Mouse (Mus musculus) hindbrain, postnatal 0 days (tissue): ENCODE measurements at regions not wholly inside any gene's neighbourhood (a gene's known extent, or its start where the extent isn't known, plus 50 kb on each side); places are given as distances from the start of the nearest gene placed in this dataset.

Experiments
- ATAC-seq: fragments of 200-750 bp; cut with Nextera tagmentation; 2 replicates; pipeline ENCODE4 v1.8.0; 2017; ENCODE audit warnings: mild to moderate bottlenecking, moderate TSS enrichment, moderate library complexity
- DNase-seq: peaks from one replicate; pipeline ENCODE4 v3.0.0-alpha.2; 2015; ENCODE audit warnings: low spot score
- H3K27ac ChIP-seq: fragments of 300-500 bp; sonication (generic); 2 replicates; pipeline ENCODE4 v1.5.1; 2014; ENCODE audit warnings: mild to moderate bottlenecking
- H3K27me3 ChIP-seq: fragments of 300-500 bp; sonication (generic); 2 replicates; pipeline ENCODE4 v1.6.1; 2014; ENCODE audit warnings: low read length, mixed read lengths; ENCODE audit not compliant: insufficient read depth
- H3K36me3 ChIP-seq: fragments of 300-500 bp; sonication (generic); 2 replicates; pipeline ENCODE4 v1.6.1; 2014; ENCODE audit warnings: low read length, mixed read lengths; ENCODE audit not compliant: insufficient read depth
- H3K4me1 ChIP-seq: fragments of 300-500 bp; sonication (generic); 2 replicates; pipeline ENCODE4 v1.6.1; 2014; ENCODE audit warnings: antibody characterized with exemption, low read length, mixed read lengths; ENCODE audit not compliant: insufficient read depth
- H3K4me2 ChIP-seq: fragments of 300-500 bp; sonication (generic); 2 replicates; pipeline ENCODE4 v1.6.1; 2014; ENCODE audit warnings: low read depth, mild to moderate bottlenecking, low read length, moderate library complexity, mixed read lengths
- H3K4me3 ChIP-seq: fragments of 300-500 bp; sonication (generic); 2 replicates; pipeline ENCODE4 v1.5.1; 2014; ENCODE audit warnings: low read length
- H3K9ac ChIP-seq: fragments of 300-500 bp; sonication (generic); replicated peaks from 2 replicates; pipeline ENCODE4 v1.6.1; 2014; ENCODE audit warnings: mild to moderate bottlenecking, low read length, moderate library complexity, mixed read lengths
- H3K9me3 ChIP-seq: fragments of 300-500 bp; sonication (generic); 2 replicates; pipeline ENCODE4 v1.6.1; 2016; ENCODE audit warnings: low read length, mixed read lengths
- CTCF ChIP-seq: IDR thresholded peaks from 2 replicates; pipeline ENCODE4 v1.5.1; 2016; ENCODE audit warnings: antibody characterized with exemption, control low read depth, low read depth
- WGBS: fragments of 180-500 bp; shearing (Covaris S2); extraction: QIAGEN DNeasy Blood & Tissue Kit; methylation state at CpG from one replicate; pipeline ENCODE4 v1.1.7; 2014; 5-methylcytosine and 5-hydroxymethylcytosine counted together

- Histone ChIP-seq H3K4me2 (no peak overlapping the region), H3K4me3 (no peak overlapping the region), H3K36me3 (no peaks in the 10 kb centered on the region), H3K4me1 (no peaks in the 10 kb centered on the region), H3K27ac (no peak overlapping the region), H3K9me3 (no peaks in the 10 kb centered on the region), H3K9ac (no peak overlapping the region), H3K27me3 (no peaks in the 10 kb centered on the region)
- 71% methylated on average over 5 of the region's 5 CpGs for WGBS
- no peak for TF ChIP-seq CTCF
- DNase-seq: no peak
- ATAC-seq: no peak
Observed at GRCm38 (mm10) chr1:151045334-151045733, 52.1 kb upstream of the Hmcn1 start.

- DNase-seq (no peak), ATAC-seq (no peak)
- Histone ChIP-seq H3K9me3 (no peaks in the 10 kb centered on the region), H3K27me3 (no peaks in the 10 kb centered on the region), H3K27ac (no peak overlapping the region), H3K36me3 (no peaks in the 10 kb centered on the region), H3K4me1 (no peaks in the 10 kb centered on the region), H3K4me2 (no peak overlapping the region), H3K4me3 (no peak overlapping the region), H3K9ac (no peak overlapping the region)
- WGBS: 28% methylated on average over 7 of the region's 7 CpGs
- no peak for TF ChIP-seq CTCF
Observed at GRCm38 (mm10) chr1:151046626-151047025, 53.4 kb upstream of the Hmcn1 start.

- no peak overlapping the region for H3K4me2 ChIP-seq
- no peaks in the 10 kb centered on the region for H3K4me1 ChIP-seq
- no peak for TF ChIP-seq CTCF
- no peaks in the 10 kb centered on the region for H3K9me3 ChIP-seq
- ATAC-seq (no peak), DNase-seq (no peak)
- H3K27ac ChIP-seq: no peak overlapping the region
- no peaks in the 10 kb centered on the region for H3K27me3 ChIP-seq
- H3K36me3 ChIP-seq: no peaks in the 10 kb centered on the region
- H3K4me3 ChIP-seq: no peak overlapping the region
- WGBS: 84% methylated on average over 19 of the region's 19 CpGs
- H3K9ac ChIP-seq: no peak overlapping the region
Observed at GRCm38 (mm10) chr1:151049726-151050506, 56.7 kb upstream of the Hmcn1 start.

GRCm38 (mm10) chr1:151050507-151050816, 57.2 kb upstream of the Hmcn1 start:
- ATAC-seq (no peak), DNase-seq (no peak)
- Histone ChIP-seq H3K36me3 (no peaks in the 10 kb centered on the region), H3K27me3 (no peaks in the 10 kb centered on the region), H3K4me2 (no peak overlapping the region), H3K27ac (no peak overlapping the region), H3K4me3 (no peak overlapping the region), H3K9me3 (no peaks in the 10 kb centered on the region), H3K9ac (no peak overlapping the region), H3K4me1 (no peaks in the 10 kb centered on the region)
- WGBS: 93% methylated on average over 3 of the region's 3 CpGs
- TF ChIP-seq CTCF: no peak

- Histone ChIP-seq H3K27ac (no peak overlapping the region), H3K36me3 (no peaks in the 10 kb centered on the region), H3K27me3 (no peaks in the 10 kb centered on the region), H3K4me3 (no peak overlapping the region), H3K4me1 (no peaks in the 10 kb centered on the region), H3K9me3 (no peaks in the 10 kb centered on the region), H3K4me2 (no peak overlapping the region), H3K9ac (no peak overlapping the region)
- TF ChIP-seq CTCF: no peak
- DNase-seq (no peak), ATAC-seq (no peak)
- WGBS: 48% methylated on average over 5 of the region's 5 CpGs
Observed at GRCm38 (mm10) chr1:151053268-151053667, 60.0 kb upstream of the Hmcn1 start.

- Histone ChIP-seq H3K9ac (no peak overlapping the region), H3K4me3 (no peak overlapping the region), H3K27ac (no peak overlapping the region), H3K9me3 (no peaks in the 10 kb centered on the region), H3K4me2 (no peak overlapping the region), H3K36me3 (no peaks in the 10 kb centered on the region), H3K4me1 (no peaks in the 10 kb centered on the region), H3K27me3 (no peaks in the 10 kb centered on the region)
- no peak for TF ChIP-seq CTCF
- no peak for ATAC-seq
- no peak for DNase-seq
- WGBS: 91% methylated on average over 6 of the region's 6 CpGs
Observed at GRCm38 (mm10) chr1:151055396-151055795, 62.2 kb upstream of the Hmcn1 start.

- WGBS: 91% methylated on average over 4 of the region's 4 CpGs
- TF ChIP-seq CTCF: no peak
- ATAC-seq: no peak
Observed at GRCm38 (mm10) chr1:151059546-151060136, 66.4 kb upstream of the Hmcn1 start.

More at GRCm38 (mm10) chr1:151059546-151060136, 66.4 kb upstream of the Hmcn1 start:
- H3K9me3 ChIP-seq: no peaks in the 10 kb centered on the region
- H3K9ac ChIP-seq: no peak overlapping the region
- H3K27me3 ChIP-seq: no peaks in the 10 kb centered on the region
- no peak overlapping the region for H3K4me3 ChIP-seq
- no peak for DNase-seq
- H3K36me3 ChIP-seq: no peaks in the 10 kb centered on the region
- no peak overlapping the region for H3K27ac ChIP-seq
- no peaks in the 10 kb centered on the region for H3K4me1 ChIP-seq
- H3K4me2 ChIP-seq: no peak overlapping the region
